Mouse (Mus musculus): ENCODE results near the gene Tbc1d1. TPM values are rescaled to one million over a fixed set of nuclear protein-coding genes. Genes with fewer than 3 reads are reported as not detected.
A peak's percentile ranks its signal among the peaks of the same experiment; 100 is the strongest.

The Tbc1d1 gene
- polyA plus RNA-seq, 1 experiment from 2014 or later: 31.7 TPM

DNA sequence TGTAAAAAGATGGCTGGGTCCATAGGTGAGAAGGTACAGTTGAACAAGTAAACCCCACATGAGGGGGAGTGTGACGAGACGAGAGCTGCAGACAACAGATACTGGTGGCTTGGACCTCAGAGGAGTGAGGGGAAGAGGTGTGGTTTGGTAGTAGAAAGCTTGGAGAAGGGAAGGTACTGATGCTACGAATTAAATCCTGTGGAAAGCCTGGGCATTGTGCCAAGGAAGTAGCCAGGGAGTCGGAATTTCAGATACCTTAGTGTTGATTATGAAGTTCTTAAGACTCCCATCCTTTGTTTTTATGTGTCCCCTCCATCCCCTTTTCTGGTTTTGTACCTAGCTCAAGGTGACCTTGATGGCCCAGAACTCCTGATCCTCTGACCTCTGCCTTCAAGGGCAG lies 124.5 kb downstream of the Tbc1d1 start:
- H3K4me1 ChIP-seq (ENCODE audit: control insufficient read depth, insufficient read depth, low read length): peaks cover 8% of the 10 kb centered on the region; the same call in 1 of the 2 replicates
- H3K4me3 ChIP-seq (replicated peaks; ENCODE audit: low read length): no peak overlapping the region
- no peak for ATAC-seq (ENCODE audit: insufficient read depth, low FRiP score)
- H3K4me2 ChIP-seq (ENCODE audit: low read depth, low read length): no peak overlapping the region
- no peak overlapping the region for H3K9ac ChIP-seq (ENCODE audit: low read length)
- WGBS: 43% methylated on average over 4 of the region's 4 CpGs
- H3K36me3 ChIP-seq (ENCODE audit: control insufficient read depth, insufficient read depth, low read length): 0 out of 2 replicates have a peak, but pooled peaks cover under 1% of the 10 kb centered on the region
- no peak overlapping the region for H3K27ac ChIP-seq (ENCODE audit: low read length)
- no peaks in the 10 kb centered on the region for H3K27me3 ChIP-seq (ENCODE audit: control insufficient read depth, insufficient read depth, low read length)
- no peaks in the 10 kb centered on the region for H3K9me3 ChIP-seq (replicated peaks; ENCODE audit: control insufficient read depth, low read length)

DNA sequence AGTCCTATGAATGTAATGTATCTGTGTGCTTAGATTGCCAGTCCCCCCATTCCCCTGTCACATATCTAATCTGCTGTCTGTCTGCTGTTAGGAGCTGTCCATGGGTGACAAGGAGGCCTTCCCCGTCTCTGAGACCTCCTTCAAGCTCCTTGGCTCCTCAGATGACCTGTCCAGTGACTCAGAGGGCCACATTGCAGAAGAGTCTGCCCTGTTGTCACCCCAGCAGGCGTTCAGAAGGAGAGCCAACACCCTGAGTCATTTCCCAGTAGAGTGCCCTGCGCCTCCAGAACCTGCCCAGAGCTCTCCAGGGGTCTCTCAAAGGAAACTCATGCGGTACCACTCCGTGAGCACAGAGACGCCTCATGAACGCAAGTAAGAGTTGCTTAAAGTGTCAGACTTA lies 125.6 kb downstream of the Tbc1d1 start:
- Histone ChIP-seq H3K36me3 (ENCODE audit: control insufficient read depth, insufficient read depth, low read length) (0 out of 2 replicates have a peak, but pooled peaks cover 5% of the 10 kb centered on the region), H3K4me2 (ENCODE audit: low read depth, low read length) (no peak overlapping the region), H3K9me3 (replicated peaks; ENCODE audit: control insufficient read depth, low read length) (no peaks in the 10 kb centered on the region), H3K9ac (ENCODE audit: low read length) (no peak overlapping the region), H3K27me3 (ENCODE audit: control insufficient read depth, insufficient read depth, low read length) (no peaks in the 10 kb centered on the region), H3K4me1 (ENCODE audit: control insufficient read depth, insufficient read depth, low read length) (peaks cover 8% of the 10 kb centered on the region; the same call in 1 of the 2 replicates), H3K27ac (ENCODE audit: low read length) (no peak overlapping the region), H3K4me3 (replicated peaks; ENCODE audit: low read length) (no peak overlapping the region)
- 90% methylated on average over 7 of the region's 7 CpGs for WGBS
- ATAC-seq (ENCODE audit: insufficient read depth, low FRiP score): no peak

DNA sequence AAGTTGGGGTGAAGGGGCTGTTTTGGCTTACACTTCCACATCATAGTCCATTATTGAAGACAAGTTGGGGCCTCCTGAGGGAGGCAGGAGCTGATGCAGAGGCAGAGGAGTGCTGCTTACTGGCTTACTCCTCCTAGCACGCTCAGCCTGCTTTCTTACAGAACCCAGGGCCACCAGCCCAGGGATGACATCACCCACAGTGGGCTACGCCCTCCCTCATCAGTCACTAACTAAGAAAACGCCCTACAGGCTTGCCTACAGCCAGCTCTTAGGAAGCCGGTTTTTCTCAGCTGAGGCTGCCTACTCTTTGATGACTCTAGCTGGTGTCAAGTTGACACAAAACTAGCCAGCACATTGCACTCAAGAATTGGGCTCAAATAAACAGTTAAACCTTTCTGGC lies 126.5 kb downstream of the Tbc1d1 start:
- H3K27ac ChIP-seq (ENCODE audit: low read length): no peak overlapping the region; the same call in 1 of the 2 replicates
- H3K9ac ChIP-seq (ENCODE audit: low read length): no peak overlapping the region
- 54% methylated on average over 4 of the region's 4 CpGs for WGBS
- no peaks in the 10 kb centered on the region for H3K27me3 ChIP-seq (ENCODE audit: control insufficient read depth, insufficient read depth, low read length)
- no peak overlapping the region for H3K4me3 ChIP-seq (replicated peaks; ENCODE audit: low read length)
- peaks cover 8% of the 10 kb centered on the region; the same call in 1 of the 2 replicates for H3K4me1 ChIP-seq (ENCODE audit: control insufficient read depth, insufficient read depth, low read length)
- no peaks in the 10 kb centered on the region for H3K9me3 ChIP-seq (replicated peaks; ENCODE audit: control insufficient read depth, low read length)
- H3K4me2 ChIP-seq (ENCODE audit: low read depth, low read length): no peak overlapping the region
- 0 out of 2 replicates have a peak, but pooled peaks cover 5% of the 10 kb centered on the region for H3K36me3 ChIP-seq (ENCODE audit: control insufficient read depth, insufficient read depth, low read length)
- peak; percentile 46; the same call in 1 of the 2 replicates for ATAC-seq (ENCODE audit: insufficient read depth, low FRiP score)

DNA sequence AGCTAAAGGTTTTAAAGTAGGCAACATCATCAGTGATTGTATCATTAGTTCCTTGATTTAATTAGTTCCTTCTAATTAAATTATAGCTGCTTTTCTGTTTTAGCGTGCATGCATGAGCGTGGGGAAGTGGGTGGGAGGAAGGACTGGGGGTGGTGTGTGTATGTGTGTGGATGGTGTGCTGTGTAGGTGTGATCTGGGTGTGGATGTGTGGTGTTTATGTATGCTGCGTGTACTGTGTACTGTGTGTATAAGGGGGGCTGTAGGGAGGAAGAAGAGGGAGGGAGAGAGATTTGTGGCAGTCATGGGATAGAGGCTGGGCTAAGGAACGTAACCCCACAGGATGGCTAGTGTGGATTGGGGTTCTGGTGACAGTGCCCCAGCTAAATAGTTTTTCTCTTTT lies 129.2 kb downstream of the Tbc1d1 start:
- no peaks in the 10 kb centered on the region for H3K9me3 ChIP-seq (replicated peaks; ENCODE audit: control insufficient read depth, low read length)
- no peak overlapping the region for H3K27ac ChIP-seq (ENCODE audit: low read length)
- no peak overlapping the region for H3K9ac ChIP-seq (ENCODE audit: low read length)
- H3K4me3 ChIP-seq (replicated peaks; ENCODE audit: low read length): no peak overlapping the region
- peaks cover 30% of the 10 kb centered on the region for H3K4me1 ChIP-seq (ENCODE audit: control insufficient read depth, insufficient read depth, low read length)
- 86% methylated on average over 4 of the region's 4 CpGs for WGBS
- no peak for ATAC-seq (ENCODE audit: insufficient read depth, low FRiP score)
- no peak overlapping the region for H3K4me2 ChIP-seq (ENCODE audit: low read depth, low read length)
- 0 out of 2 replicates have a peak, but pooled peaks cover 5% of the 10 kb centered on the region for H3K36me3 ChIP-seq (ENCODE audit: control insufficient read depth, insufficient read depth, low read length)
- H3K27me3 ChIP-seq (ENCODE audit: control insufficient read depth, insufficient read depth, low read length): no peaks in the 10 kb centered on the region

DNA sequence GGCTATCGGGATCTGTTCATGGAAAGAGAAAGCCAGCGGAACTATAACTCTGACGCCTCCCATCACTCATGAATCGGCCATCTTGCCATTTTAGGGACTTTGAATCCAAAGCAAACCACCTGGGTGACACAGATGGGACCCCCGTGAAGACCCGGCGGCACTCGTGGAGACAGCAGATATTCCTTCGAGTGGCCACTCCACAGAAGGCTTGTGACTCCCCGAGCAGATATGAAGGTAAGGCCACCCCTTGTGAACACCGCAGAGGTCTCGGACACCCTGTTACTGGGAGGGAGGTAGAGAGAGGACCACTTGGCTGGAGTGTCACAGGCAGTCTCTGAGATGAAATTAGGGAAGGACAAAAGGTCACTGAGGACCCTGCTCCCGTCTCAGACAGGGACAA lies 129.7 kb downstream of the Tbc1d1 start:
- Histone ChIP-seq H3K27ac (ENCODE audit: low read length) (no peak overlapping the region), H3K9ac (ENCODE audit: low read length) (no peak overlapping the region), H3K9me3 (replicated peaks; ENCODE audit: control insufficient read depth, low read length) (no peaks in the 10 kb centered on the region), H3K36me3 (ENCODE audit: control insufficient read depth, insufficient read depth, low read length) (0 out of 2 replicates have a peak, but pooled peaks cover 5% of the 10 kb centered on the region), H3K27me3 (ENCODE audit: control insufficient read depth, insufficient read depth, low read length) (no peaks in the 10 kb centered on the region), H3K4me2 (ENCODE audit: low read depth, low read length) (no peak overlapping the region), H3K4me1 (ENCODE audit: control insufficient read depth, insufficient read depth, low read length) (peaks cover 26% of the 10 kb centered on the region), H3K4me3 (replicated peaks; ENCODE audit: low read length) (no peak overlapping the region)
- no peak for ATAC-seq (ENCODE audit: insufficient read depth, low FRiP score)
- 93% methylated on average over 13 of the region's 13 CpGs for WGBS

DNA sequence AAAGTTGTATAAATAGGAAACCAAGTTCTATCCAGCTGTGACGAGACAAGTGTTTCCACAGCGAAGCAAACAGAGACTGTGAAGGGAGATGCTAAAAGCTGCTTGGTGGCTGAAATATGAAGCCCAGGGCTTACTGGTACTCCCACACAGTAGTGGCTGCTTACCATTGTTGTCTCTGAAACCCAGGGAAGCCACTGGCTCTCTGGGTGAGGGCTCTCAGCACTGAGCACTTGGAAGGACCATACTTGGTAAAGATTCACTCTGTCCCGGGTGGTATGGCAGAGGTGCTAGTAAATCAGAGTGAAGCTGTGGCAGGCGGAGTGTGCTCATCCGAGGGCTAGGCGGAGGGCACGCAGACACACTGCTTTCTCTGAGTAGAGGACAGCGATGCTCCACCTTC lies 131.2 kb downstream of the Tbc1d1 start:
- H3K4me3 ChIP-seq (replicated peaks; ENCODE audit: low read length): no peak overlapping the region
- H3K4me2 ChIP-seq (ENCODE audit: low read depth, low read length): no peak overlapping the region
- WGBS: 84% methylated on average over 8 of the region's 8 CpGs
- no peaks in the 10 kb centered on the region for H3K9me3 ChIP-seq (replicated peaks; ENCODE audit: control insufficient read depth, low read length)
- no peak for ATAC-seq (ENCODE audit: insufficient read depth, low FRiP score)
- no peak overlapping the region for H3K9ac ChIP-seq (ENCODE audit: low read length)
- H3K4me1 ChIP-seq (ENCODE audit: control insufficient read depth, insufficient read depth, low read length): peaks cover 28% of the 10 kb centered on the region
- H3K27ac ChIP-seq (ENCODE audit: low read length): peak overlapping the region; percentile 61; the same call in 1 of the 2 replicates
- no peaks in the 10 kb centered on the region for H3K27me3 ChIP-seq (ENCODE audit: control insufficient read depth, insufficient read depth, low read length)
- 0 out of 2 replicates have a peak, but pooled peaks cover 5% of the 10 kb centered on the region for H3K36me3 ChIP-seq (ENCODE audit: control insufficient read depth, insufficient read depth, low read length)

DNA sequence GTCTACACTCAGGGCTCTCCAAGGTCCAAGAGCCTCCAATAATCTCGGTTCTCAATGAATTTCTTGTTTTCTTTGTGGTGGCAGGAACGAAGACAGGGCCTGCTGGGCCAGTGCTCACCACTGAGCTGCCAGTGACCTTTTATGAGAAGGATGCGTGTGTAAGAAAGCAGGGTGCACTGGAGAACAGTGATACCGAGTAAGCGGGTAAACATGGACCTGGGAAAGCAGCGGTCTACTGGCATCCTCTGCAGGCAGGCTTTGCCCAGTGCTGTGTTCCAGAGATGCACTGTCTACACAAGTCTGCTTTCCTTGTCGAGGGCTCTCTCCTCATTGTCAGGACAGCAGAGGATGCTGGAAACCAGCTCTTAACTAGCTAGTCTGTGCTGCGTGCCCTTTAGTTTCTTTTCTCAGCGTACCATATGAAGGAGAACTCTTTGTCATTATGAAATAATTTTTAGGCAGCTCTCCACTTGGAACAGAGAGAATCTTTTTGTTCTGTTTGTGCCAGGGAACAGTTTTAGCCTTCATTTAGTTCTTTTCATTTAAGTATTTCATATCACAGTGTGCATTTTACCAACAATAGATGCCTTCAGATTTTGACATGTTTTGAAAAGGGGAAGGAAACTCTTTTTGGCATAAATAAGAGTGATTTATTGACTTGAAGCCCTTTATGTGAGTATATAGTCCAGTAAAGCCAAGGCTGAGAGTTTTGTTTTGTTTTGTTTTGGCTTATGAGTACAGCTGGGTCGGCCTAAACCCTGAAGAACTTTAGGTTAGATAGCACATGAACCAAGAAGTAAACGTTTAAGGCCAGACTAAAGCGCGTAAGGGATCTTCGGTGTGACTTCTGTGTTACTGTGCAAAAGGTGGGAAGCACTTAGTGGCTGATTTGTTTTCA lies 132.2 kb downstream of the Tbc1d1 start:
- Histone ChIP-seq H3K9ac (ENCODE audit: low read length) (0 out of 2 replicates have a peak overlapping the region, but pooled peaks have one; percentile 28), H3K27ac (ENCODE audit: low read length) (peak overlapping the region; percentile 78), H3K27me3 (ENCODE audit: control insufficient read depth, insufficient read depth, low read length) (no peaks in the 10 kb centered on the region), H3K36me3 (ENCODE audit: control insufficient read depth, insufficient read depth, low read length) (0 out of 2 replicates have a peak, but pooled peaks cover 5% of the 10 kb centered on the region), H3K4me3 (replicated peaks; ENCODE audit: low read length) (no peak overlapping the region), H3K4me2 (ENCODE audit: low read depth, low read length) (no peak overlapping the region), H3K4me1 (ENCODE audit: control insufficient read depth, insufficient read depth, low read length) (peaks cover 30% of the 10 kb centered on the region), H3K9me3 (replicated peaks; ENCODE audit: control insufficient read depth, low read length) (no peaks in the 10 kb centered on the region)
- ATAC-seq (ENCODE audit: insufficient read depth, low FRiP score): no peak
- 71% methylated on average over 14 of the region's 14 CpGs for WGBS

DNA sequence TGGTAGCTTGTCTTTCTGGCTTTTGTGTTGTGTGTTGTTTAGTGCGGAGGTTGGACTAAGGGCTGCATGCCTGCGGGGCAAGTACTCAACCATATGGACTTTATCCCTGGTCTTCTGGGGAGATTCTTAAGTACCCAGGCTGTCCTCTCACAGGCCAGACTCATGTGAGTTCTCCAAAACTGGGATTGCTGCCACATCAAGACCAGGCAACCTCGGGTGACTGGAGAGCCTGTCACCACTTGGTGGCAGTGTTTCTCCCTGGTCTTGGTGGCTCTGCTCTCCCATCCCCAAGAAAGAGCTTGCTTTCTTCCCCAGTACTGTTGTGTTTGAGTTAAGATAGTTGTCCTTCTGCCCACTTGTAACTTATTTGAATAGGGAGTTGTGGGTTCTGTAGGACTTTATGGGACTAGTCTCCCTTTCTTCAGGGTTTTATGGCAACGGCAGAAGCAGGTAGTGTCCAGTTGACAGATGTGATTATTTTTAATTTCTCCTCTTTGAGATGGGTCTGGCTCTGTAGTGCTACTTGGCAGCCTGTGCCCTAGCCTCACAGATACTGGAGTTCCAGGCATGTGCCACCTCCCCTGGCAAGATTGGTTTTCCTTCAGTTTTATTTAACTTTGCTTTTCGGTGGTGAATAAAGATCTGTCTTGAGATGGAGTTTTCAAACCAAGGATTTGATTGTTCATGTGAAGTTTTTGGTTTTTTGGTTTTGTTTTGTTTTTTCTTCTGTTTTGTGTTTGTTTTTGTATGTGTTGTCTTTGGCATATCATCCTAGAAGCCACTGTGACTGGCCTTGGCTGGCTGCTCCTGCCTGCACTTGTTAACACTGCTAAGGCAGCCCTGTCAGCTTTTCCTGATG lies 133.3 kb downstream of the Tbc1d1 start:
- no peaks in the 10 kb centered on the region for H3K9me3 ChIP-seq (replicated peaks; ENCODE audit: control insufficient read depth, low read length)
- H3K27me3 ChIP-seq (ENCODE audit: control insufficient read depth, insufficient read depth, low read length): no peaks in the 10 kb centered on the region
- no peak overlapping the region for H3K4me3 ChIP-seq (replicated peaks; ENCODE audit: low read length)
- peak; percentile 74 for ATAC-seq (ENCODE audit: insufficient read depth, low FRiP score)
- 0 out of 2 replicates have a peak overlapping the region, but pooled peaks have one; percentile 28 for H3K9ac ChIP-seq (ENCODE audit: low read length)
- no peak overlapping the region for H3K4me2 ChIP-seq (ENCODE audit: low read depth, low read length)
- 48% methylated on average over 5 of the region's 5 CpGs for WGBS
- H3K27ac ChIP-seq (ENCODE audit: low read length): peak overlapping the region; percentile 78
- peaks cover 32% of the 10 kb centered on the region for H3K4me1 ChIP-seq (ENCODE audit: control insufficient read depth, insufficient read depth, low read length)
- H3K36me3 ChIP-seq (ENCODE audit: control insufficient read depth, insufficient read depth, low read length): 0 out of 2 replicates have a peak, but pooled peaks cover 5% of the 10 kb centered on the region

Data from stomach, embryonic 16.5 days (tissue).